ENCODE assay signal across 29 mouse cellular contexts in the genomic region with DNA sequence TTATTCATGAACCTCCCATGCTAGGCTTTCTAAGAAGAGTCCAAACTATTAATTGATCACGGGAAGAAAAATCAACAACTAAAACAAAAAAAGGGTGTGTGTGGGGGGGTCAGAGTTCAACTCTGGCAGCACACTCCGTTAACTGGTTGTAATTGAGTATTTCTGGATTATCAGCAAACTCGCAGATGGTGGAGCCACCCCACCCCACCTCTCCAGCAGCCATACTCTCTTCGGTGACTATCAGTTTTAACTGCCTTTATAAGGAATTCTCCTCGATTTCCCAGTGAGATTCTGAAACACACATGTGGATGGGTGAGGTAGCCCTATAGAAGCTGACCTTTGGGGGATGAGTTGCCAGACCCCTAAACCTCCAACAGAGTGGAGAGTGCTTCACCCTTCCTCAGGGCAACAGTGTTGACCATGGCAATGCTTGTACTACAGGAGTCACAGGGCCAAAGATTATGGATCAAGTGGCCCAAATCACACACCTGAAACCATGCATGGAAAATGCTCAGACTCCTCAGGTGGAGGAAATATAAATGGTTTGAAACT.
DNase-seq lines count a peak whose midpoint lies in the region; ATAC-seq and TF ChIP-seq lines count a peak whose summit lies in the region.
"Had no signal": no experiment of that assay in that cellular context is flagged by ENCODE, and none has a peak within 500 bp of the region (broad histone marks: within the 10 kb centered on the region; RNA-seq: fewer than 3 reads in every experiment).

No protein-coding gene starts in this region.

- no peaks in the 10 kb centered on the region for H3K9me3 ChIP-seq in stomach, embryonic 15.5 days
- no peaks in the 10 kb centered on the region for H3K9me3 ChIP-seq in stomach, postnatal 0 days (ENCODE audit: control insufficient read depth, low read length)
- H3K9me3 ChIP-seq in liver, embryonic 14.5 days (ENCODE audit: control insufficient read depth, low read length) = no peaks in the 10 kb centered on the region
- H3K9me3 ChIP-seq: embryonic facial prominence, embryonic 10.5 days; embryonic facial prominence, embryonic 15.5 days; heart, embryonic 12.5 days; hindbrain, embryonic 13.5 days; midbrain, embryonic 12.5 days had no signal

- H3K4me2 ChIP-seq in stomach, embryonic 15.5 days = no peak overlapping the region
- H3K4me2 ChIP-seq in stomach, postnatal 0 days (replicated peaks; ENCODE audit: low read depth) = no peak overlapping the region
- peak overlapping the region; percentile 47 for H3K4me2 ChIP-seq in liver, embryonic 14.5 days (ENCODE audit: low read depth)
- H3K4me2 ChIP-seq: embryonic facial prominence, embryonic 15.5 days; heart, embryonic 12.5 days; hindbrain, embryonic 13.5 days; lung, embryonic 14.5 days; midbrain, embryonic 12.5 days had no signal

- peak; percentile 43; the same call in 1 of the 2 replicates for ATAC-seq in stomach, embryonic 15.5 days (ENCODE audit: insufficient read depth, low FRiP score, low read depth)
- no peak for ATAC-seq in stomach, postnatal 0 days (ENCODE audit: low FRiP score, low TSS enrichment)
- ATAC-seq in erythroid progenitor cell, adult 5-6 weeks (replicated peaks; ENCODE audit: low FRiP score, poor library complexity, severe bottlenecking) = peak; percentile 90
- peak; percentile 93 for ATAC-seq in liver, embryonic 14.5 days (ENCODE audit: insufficient read depth)
- peak; percentile 87 for ATAC-seq in megakaryocyte-erythroid progenitor cell, adult 5-6 weeks (replicated peaks; ENCODE audit: low FRiP score, low TSS enrichment, poor library complexity, severe bottlenecking)
- ATAC-seq: activated CD4-positive, CD25-positive, alpha-beta regulatory T cell, adult 4 months; forebrain, embryonic 16.5 days had no signal

- no peaks in the 10 kb centered on the region for H3K27me3 ChIP-seq in stomach, embryonic 15.5 days (replicated peaks)
- no peaks in the 10 kb centered on the region for H3K27me3 ChIP-seq in stomach, postnatal 0 days (ENCODE audit: control insufficient read depth, insufficient read depth, low read length)
- no peaks in the 10 kb centered on the region for H3K27me3 ChIP-seq in liver, embryonic 14.5 days (ENCODE audit: control insufficient read depth, insufficient read depth, low read length)
- H3K27me3 ChIP-seq: heart, embryonic 12.5 days had no signal

- H3K4me3 ChIP-seq in stomach, embryonic 15.5 days (replicated peaks) = no peak overlapping the region
- no peak overlapping the region for H3K4me3 ChIP-seq in stomach, postnatal 0 days (ENCODE audit: low read depth, low read length)
- no peak overlapping the region for H3K4me3 ChIP-seq in liver, embryonic 14.5 days (ENCODE audit: insufficient read depth in 1 of 2, low read depth in 2 of 2, low read length in 2 of 2)
- H3K4me3 ChIP-seq: embryonic facial prominence, embryonic 10.5 days; embryonic facial prominence, embryonic 15.5 days; gastrocnemius, adult 2 months; heart, adult 2 months; heart, embryonic 12.5 days; hindbrain, embryonic 13.5 days; layer of hippocampus, adult 2 months; midbrain, embryonic 12.5 days had no signal

- H3K27ac ChIP-seq in stomach, embryonic 15.5 days = no peak overlapping the region
- no peak overlapping the region for H3K27ac ChIP-seq in stomach, postnatal 0 days (replicated peaks)
- H3K27ac ChIP-seq in liver, embryonic 14.5 days = peak overlapping the region; percentile 53
- H3K27ac ChIP-seq: embryonic facial prominence, embryonic 10.5 days; embryonic facial prominence, embryonic 15.5 days; gastrocnemius, adult 2 months; heart, adult 2 months; hindbrain, embryonic 13.5 days; layer of hippocampus, adult 2 months; midbrain, embryonic 12.5 days had no signal

- no peak for TF ChIP-seq CTCF in stomach, postnatal 0 days (IDR thresholded peaks at IDR 0.05; ENCODE audit: low read depth)
- no peak for TF ChIP-seq CTCF in liver, embryonic 14.5 days (IDR thresholded peaks at IDR 0.05; ENCODE audit: low read depth)

- WGBS in stomach, embryonic 15.5 days = 67% methylated on average over 5 of the region's 5 CpGs
- 78% methylated on average over 5 of the region's 5 CpGs for WGBS in stomach, postnatal 0 days
- WGBS in liver, embryonic 14.5 days (ENCODE audit: insufficient replicate concordance) = 15% methylated on average over 5 of the region's 5 CpGs

- H3K4me1 ChIP-seq in stomach, embryonic 15.5 days = no peaks in the 10 kb centered on the region
- H3K4me1 ChIP-seq in stomach, postnatal 0 days (replicated peaks; ENCODE audit: control insufficient read depth, insufficient read depth) = no peaks in the 10 kb centered on the region
- peaks cover 17 to 20% of the 10 kb centered on the region in 2 experiments for H3K4me1 ChIP-seq in liver, embryonic 14.5 days (replicated peaks; ENCODE audit: control insufficient read depth in 2 of 2, insufficient read depth in 2 of 2, low read length in 1 of 2)

- DNase-seq in stomach, postnatal 0 days (ENCODE audit: low spot score) = no peak
- DNase-seq in liver, embryonic 14.5 days (ENCODE audit: low read depth in 3 of 3, low spot score in 3 of 3) = peak; percentile 56 to 61 (median 57)
- DNase-seq in layer of hippocampus, postnatal 36 days = no peak
- DNase-seq in testis, postnatal 10 days (ENCODE audit: low spot score) = no peak
- no peak for DNase-seq in right cerebral cortex, adult 2 months (ENCODE audit: low spot score in 2 of 2)
- DNase-seq: adrenal gland, adult 8-10 months; B cell, adult 2 months; cerebellum, adult 8-10 months; cerebellum, postnatal 25 days; gastrocnemius, adult 2 months; heart, adult 2 months; heart, postnatal 4 days; kidney, adult 2 months; kidney, postnatal 36 days; left cerebral cortex, postnatal 4 days; lung, embryonic 14.5 days; lung, postnatal 14 days; right cerebral cortex, postnatal 14 days had no signal

- no peak for TF ChIP-seq EP300 in stomach, postnatal 0 days (optimal IDR thresholded peaks at IDR 0.05)
- peak; percentile 80 for TF ChIP-seq EP300 in liver, embryonic 14.5 days (IDR thresholded peaks at IDR 0.05; ENCODE audit: low read depth)

- no peak overlapping the region for H3K9ac ChIP-seq in stomach, embryonic 15.5 days
- no peak overlapping the region for H3K9ac ChIP-seq in stomach, postnatal 0 days (ENCODE audit: low read length)
- H3K9ac ChIP-seq in liver, embryonic 14.5 days (replicated peaks) = peak overlapping the region; percentile 28; the same call in 1 of the 2 replicates
- H3K9ac ChIP-seq: embryonic facial prominence, embryonic 15.5 days; heart, embryonic 12.5 days; hindbrain, embryonic 13.5 days; lung, embryonic 14.5 days; midbrain, embryonic 12.5 days had no signal

- H3K36me3 ChIP-seq in stomach, embryonic 15.5 days = no peaks in the 10 kb centered on the region; the same call in 1 of the 2 replicates
- no peaks in the 10 kb centered on the region for H3K36me3 ChIP-seq in stomach, postnatal 0 days (ENCODE audit: control insufficient read depth, insufficient read depth, low read length)
- peaks cover 16% of the 10 kb centered on the region; the same call in 1 of the 2 replicates for H3K36me3 ChIP-seq in liver, embryonic 14.5 days (replicated peaks; ENCODE audit: control insufficient read depth, insufficient read depth, low read depth)
- H3K36me3 ChIP-seq: embryonic facial prominence, embryonic 15.5 days; hindbrain, embryonic 13.5 days; midbrain, embryonic 12.5 days had no signal

Comparison
In these comparisons a context has a peak if more than half of its experiments do, and no peak if none do; other contexts are left out.
1. DNase-seq: peak in liver, embryonic 14.5 days (3 of 3); none in stomach, postnatal 0 days (single experiment), layer of hippocampus, postnatal 36 days (0 of 2), testis, postnatal 10 days (single experiment) and right cerebral cortex, adult 2 months (0 of 2).